Mouse (Mus musculus) adipocyte (in vitro differentiated cells): ENCODE results near the gene Camkmt.

Source experiments
- DNase-seq: peaks from one replicate; pipeline ENCODE4 v3.0.0-alpha.2; 2016; ENCODE audit warnings: low spot score

Camkmt gene

DNA sequence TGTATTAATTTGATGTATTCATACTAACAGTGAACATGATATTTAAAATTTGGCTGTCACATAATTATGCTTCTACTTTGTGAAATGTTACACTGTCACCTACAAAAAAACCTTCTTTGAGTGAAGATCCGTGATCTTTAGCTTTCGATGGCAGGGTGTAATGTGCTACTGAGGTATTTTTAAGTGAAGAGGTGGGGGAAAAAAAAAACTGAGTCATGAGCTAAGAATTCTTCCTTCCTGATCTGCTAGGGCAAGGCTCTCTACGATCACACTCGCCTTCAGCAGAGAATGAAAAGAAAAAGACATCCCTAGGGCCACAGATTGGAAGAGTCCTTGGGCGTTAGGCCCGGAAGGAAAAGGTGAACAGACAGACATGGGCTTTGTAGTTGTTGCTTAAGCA lies 201.9 kb downstream of the Camkmt start:
- no peak for DNase-seq

DNA sequence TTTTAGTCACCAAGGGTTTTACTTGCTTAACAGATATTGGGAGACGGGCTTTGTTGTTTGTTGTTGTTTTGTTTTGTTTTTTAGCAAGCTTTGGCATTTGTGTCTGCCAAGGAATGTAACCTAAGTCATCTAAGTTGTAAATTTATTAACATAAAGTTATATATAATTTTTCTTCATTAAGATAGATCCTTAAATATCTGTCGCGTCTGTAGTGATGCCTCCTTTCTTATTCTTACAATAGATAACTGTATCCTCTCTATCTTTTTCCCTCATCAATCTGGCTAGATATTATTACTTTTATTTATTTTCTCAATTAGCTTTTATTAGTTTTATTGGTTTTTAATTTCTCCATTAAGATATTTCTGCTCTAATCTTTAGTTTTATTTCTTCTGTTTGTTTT lies 213.3 kb downstream of the Camkmt start:
- DNase-seq = no peak

DNA sequence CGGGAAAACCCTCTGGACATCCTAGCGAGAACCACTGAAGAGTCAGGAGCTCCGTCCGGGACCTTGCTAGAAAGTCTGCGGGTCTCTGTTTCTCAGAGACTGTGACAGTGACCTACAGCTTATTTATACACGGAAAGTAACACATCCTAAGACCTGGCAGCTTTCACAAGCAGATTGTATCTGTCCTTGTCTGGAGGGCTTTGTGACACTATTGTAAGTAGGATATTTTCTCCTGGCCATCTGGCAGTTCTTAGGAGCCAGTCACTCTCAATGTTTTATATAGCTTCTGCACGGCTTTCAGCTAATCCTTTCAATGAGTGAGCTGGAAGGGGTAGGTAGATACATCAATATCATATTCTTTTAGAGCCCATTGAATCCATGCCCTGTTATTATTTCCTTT lies 218.2 kb downstream of the Camkmt start:
- no peak for DNase-seq

DNA sequence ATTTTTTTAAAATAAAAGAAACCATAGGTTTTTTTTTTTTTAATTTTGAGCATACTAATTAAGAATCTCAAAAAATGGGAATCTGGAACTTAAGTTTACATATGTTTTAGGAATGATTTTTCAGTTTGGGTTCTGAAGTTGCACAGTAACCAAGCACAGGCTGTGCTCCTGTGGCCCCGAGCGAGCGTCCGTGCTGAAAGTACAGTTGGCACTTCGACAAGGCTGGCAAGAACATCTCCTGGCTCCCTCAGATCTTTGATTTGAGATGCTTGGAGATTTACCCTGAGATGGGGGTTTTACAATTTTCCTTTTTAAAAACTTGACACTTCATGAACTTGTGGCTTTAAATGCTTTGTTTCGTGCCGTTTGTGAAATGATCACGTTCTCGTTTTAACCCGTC lies 218.7 kb downstream of the Camkmt start:
- no peak for DNase-seq

GRCm38 (mm10) chr17:85311348-85311747 lies 221.0 kb downstream of the Camkmt start:
- no peak for DNase-seq

DNA sequence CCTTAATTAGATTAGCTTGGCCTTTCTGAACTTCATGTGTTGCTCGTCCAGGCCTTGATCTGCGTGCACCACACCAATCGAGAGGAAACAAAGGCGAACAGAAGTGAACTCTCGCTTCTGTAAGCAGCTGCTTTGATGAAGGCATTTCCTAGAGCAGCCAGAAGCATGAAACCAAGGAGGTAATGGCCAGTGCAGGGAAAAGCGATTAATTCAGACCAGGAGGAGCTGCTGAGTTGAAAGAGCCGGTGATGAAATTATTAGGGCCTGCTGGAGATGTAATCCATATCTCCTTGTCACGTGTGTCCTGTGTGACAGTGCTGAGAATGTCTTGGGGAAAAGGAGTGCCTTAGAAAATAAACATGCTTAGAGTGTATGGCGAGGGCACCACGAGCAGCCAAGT lies 228.0 kb downstream of the Camkmt start:
- DNase-seq = no peak

DNA sequence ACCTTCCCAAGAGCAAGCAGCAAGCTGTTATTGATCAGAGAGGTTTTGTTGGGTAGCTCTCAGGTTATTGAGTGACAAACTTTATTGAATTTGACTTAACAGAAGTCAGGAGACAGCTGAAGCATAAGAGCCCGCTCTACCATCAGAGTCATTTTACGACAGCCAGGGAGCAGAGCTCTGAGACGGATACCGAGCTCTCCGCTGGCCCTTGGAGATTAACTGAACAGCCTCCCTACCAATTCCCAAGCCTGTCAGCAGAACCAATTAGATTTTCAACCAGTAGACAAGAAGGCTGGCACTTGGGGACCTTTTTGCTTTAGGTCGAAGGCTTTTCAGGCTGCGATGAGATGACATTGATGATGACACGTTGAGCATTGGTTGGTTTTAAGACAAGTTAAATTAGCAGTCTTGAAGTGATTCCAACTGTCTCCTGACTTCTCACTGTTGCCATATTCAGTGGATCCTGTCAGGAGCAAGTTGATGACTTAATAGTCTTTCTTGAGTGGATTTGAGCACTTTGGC lies 229.5 kb downstream of the Camkmt start:
- DNase-seq = no peak

DNA sequence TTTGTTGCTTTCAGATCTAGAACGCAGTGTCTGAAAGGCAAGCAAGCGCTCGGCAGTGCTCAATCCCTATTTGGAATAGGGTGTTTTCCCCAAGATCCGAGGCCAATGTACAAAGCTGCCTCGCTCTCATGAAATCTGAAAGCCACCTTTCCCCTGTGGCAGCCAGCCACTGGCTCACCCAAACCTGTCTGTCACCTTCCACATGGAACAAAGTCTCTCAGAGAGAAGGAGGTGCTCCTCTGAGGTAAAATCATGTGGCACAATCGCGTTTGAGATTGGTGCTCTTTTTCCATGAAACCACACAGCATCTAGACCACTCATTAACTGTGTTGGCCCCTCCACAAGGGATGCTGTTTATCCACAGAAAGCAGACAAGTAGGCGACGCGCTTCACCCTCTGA lies 238.5 kb downstream of the Camkmt start:
- DNase-seq = no peak

- no peak for DNase-seq
Measured at GRCm38 (mm10) chr17:85335464-85335863, 245.1 kb downstream of the Camkmt start.

DNA sequence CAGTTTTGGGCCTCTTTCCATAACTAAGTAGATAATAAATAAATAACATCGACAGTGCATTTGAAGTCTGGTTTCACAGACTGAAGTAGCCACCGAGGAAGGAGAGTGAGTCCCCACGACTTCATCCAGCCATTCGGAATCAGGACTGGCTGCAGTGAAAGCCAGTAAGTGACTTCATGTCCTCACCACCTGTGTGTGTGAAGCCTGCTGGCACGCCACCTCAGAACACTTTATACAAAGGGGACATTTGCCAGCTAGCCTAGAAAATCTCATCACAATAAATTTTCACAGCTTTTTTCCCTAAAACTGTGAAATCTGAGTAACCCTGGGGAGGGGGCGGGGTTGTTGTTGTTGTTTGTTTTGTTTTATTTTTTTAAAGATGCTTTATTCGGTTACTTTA lies 247.3 kb downstream of the Camkmt start:
- no peak for DNase-seq

DNA sequence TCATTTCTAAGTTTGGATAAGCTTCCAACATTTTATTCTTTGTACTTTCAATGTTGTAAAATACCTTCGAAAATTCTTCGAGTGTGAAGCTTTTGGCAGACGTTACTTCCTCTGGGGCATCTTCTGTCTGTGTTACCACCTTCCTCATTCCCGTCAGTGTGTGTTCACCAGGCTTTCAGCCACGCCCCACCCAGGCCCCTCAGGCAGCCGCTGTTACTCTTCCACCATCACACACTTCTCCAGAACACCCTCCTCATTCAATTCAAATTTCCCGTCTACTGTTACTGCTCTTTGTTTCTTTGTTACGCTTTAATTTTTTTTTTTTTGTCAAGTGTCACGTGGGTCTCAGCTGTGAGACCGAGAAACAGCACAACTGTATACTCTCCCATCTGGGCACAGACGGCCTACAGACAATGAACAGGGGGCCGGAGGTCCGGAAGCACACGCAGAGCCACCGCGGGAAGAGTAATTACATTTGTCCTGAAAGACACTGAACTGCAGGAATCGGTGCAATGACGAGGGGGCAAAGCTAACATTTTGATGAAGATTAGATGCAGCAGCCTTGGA lies 250.9 kb downstream of the Camkmt start:
- DNase-seq = no peak

- DNase-seq = peak; percentile 5
Measured at GRCm38 (mm10) chr17:85342471-85342870, 252.1 kb downstream of the Camkmt start.

DNA sequence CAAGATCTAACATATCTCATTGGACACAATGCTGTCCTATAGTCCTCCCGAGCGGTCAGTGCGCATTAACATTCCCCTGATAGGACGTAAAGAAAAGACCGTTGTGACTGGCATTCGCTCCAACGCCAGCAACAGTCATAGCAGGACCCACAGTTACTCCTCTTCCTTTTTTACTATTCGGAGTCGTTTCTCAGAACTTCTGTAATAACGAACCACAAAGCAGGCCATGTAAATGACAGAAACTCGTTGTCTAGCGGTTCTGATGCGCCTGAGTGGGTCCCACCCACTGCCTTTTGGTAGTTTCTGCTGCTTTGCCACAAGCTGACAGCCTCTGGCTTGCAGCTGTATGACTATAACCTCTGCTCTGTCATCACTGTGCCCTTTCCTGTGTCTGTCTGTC lies 253.1 kb downstream of the Camkmt start:
- no peak for DNase-seq

- DNase-seq = no peak
Measured at GRCm38 (mm10) chr17:85346701-85347100, 256.3 kb downstream of the Camkmt start.

GRCm38 (mm10) chr17:85349331-85349935 lies 259.1 kb downstream of the Camkmt start:
- DNase-seq = no peak

GRCm38 (mm10) chr17:85351301-85351700 lies 260.9 kb downstream of the Camkmt start:
- no peak for DNase-seq

DNA sequence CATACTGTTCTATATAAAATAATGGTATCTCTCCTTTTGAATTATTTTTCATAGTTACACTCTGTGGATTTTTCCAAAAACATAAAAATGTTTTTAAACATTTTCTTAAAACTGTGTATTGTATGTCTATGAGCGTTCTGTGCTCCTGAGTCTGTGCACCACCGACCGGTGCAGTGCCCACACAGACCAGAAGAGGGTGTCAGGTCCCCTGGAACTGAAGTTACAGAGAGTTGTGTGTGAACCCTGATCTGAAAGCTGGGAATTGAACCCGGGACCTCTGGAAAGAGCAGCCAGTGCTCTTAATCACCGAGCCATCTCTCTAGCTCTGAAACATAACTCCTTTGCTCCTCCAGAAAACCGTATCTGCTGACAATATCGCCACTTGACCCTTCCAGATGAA lies 262.4 kb downstream of the Camkmt start:
- DNase-seq = no peak

DNA sequence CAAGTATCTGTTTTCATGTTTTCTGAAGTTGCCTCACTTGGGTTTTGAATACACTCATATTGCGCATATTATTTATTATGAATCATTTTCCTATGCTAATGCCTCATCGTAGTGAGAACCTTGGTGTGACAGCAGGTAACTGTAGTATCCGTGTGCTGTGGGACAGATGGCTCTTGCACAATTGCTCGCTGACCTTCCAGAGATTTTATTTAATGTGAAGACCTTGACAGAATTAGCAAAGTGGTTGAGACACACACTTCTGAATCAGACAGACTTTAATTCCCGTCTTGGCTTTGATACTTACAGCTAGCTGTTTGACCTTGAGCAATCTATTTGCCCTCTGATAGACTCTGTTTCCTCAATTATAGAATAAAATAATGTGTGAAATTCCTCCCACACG lies 262.8 kb downstream of the Camkmt start:
- DNase-seq = no peak

DNA sequence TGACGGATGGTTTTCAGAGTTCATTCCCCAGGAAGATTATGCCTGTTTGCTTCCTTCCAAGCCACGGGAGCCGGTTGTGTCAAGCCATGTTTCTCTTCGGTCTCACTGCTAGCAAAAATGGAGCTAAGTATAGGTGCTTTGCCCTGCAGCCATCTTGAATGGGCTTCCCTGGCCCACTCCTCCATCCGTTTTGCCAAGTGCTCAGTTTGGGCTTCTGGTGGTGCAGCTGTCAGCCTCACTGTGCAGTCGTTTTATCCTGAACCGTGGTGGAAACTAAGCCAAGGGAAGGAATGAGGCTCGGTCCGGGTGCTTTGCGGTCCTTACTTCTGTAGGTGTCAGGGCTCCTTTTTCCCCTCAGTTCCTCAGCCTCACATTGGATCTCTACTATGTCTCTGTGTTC lies 263.3 kb downstream of the Camkmt start:
- no peak for DNase-seq

GRCm38 (mm10) chr17:85355356-85355755 lies 265.0 kb downstream of the Camkmt start:
- DNase-seq = no peak

- no peak for DNase-seq
Measured at GRCm38 (mm10) chr17:85361006-85361405, 270.7 kb downstream of the Camkmt start.

DNA sequence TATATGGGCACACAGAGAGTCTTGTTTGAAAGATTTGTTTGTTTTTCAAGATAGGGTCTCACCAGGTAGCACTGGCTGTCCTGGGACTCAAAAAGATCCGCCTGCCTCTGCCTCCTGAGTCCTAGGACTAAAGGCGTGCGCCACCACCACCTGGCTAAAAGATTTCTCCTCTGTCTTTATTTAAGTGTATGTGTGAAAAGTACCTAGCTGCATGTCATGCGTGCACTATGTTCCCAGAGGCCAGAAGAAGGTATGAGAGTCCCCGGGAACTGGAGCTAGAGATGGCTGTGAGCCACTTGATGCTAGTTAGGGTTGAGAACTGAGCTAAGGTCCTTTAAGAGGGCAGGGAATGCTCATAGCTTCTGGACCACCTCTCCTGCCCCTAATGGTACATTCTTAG lies 277.0 kb downstream of the Camkmt start:
- DNase-seq = no peak

DNA sequence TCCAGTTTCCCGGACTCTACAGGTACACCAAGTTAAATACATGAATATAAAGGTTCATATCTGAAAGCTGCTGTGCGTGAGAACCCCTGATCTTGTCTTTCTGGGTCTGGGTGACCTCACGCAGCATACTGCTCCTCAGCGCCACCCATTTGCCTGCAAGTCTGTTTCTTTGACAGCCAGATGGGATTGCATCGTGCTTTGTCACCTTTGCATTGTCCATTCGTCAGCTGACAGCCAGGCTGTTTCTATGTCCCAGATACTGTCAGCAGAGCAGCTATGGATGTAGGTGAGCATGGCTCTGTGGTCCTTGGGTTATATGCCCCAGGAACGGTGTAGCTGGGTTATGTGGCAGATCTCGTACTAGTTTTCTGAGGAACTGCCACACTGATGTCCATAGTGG lies 278.4 kb downstream of the Camkmt start:
- DNase-seq = no peak

GRCm38 (mm10) chr17:85372076-85372475 lies 281.7 kb downstream of the Camkmt start:
- DNase-seq = peak; percentile 3
